ENCODE assay signal across 10 mouse cellular contexts in the genomic region with DNA sequence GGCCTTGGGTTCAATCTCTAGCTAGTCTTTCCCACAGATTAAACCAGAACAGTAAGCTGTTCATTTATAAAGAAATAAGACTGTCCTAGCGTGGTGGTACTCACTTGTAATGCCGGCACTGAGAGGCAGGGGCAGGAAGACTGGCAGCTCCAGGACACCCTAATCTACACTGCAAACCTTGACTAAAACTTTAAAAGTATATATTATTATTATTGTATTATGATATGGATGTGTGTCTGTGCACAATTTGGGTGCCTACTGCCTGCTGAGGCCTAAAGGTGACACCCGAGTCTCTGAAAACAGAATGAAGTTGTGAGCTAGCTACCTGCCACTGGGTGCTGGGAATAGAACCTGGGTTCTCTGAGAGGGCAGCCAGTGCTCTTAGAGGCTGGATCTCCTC. TPM values are rescaled to one million over a fixed set of nuclear protein-coding genes. Genes with fewer than 3 reads are reported as not detected.
DNase-seq lines count a peak whose midpoint lies in the region; ATAC-seq and TF ChIP-seq lines count a peak whose summit lies in the region.
"Had no signal": no experiment of that assay in that cellular context is flagged by ENCODE, and none has a peak within 500 bp of the region (broad histone marks: within the 10 kb centered on the region; RNA-seq: fewer than 3 reads in every experiment).

No protein-coding gene starts in this region.

- 0 out of 2 replicates have a peak, but pooled peaks cover 8% of the 10 kb centered on the region for H3K4me1 ChIP-seq in kidney, postnatal 0 days (replicated peaks; ENCODE audit: insufficient read depth, low read length)
- peaks cover 16% of the 10 kb centered on the region for H3K4me1 ChIP-seq in embryonic facial prominence, embryonic 15.5 days
- peaks cover 13% of the 10 kb centered on the region for H3K4me1 ChIP-seq in intestine, embryonic 14.5 days (replicated peaks; ENCODE audit: control insufficient read depth, insufficient read depth, low read length)
- peaks cover 14% of the 10 kb centered on the region for H3K4me1 ChIP-seq in midbrain, embryonic 16.5 days (ENCODE audit: control insufficient read depth, insufficient read depth, low read length)

- no peak overlapping the region for H3K27ac ChIP-seq in kidney, postnatal 0 days
- H3K27ac ChIP-seq in embryonic facial prominence, embryonic 15.5 days (replicated peaks) = no peak overlapping the region
- H3K27ac ChIP-seq in intestine, embryonic 14.5 days (ENCODE audit: low read depth) = no peak overlapping the region
- no peak overlapping the region for H3K27ac ChIP-seq in midbrain, embryonic 16.5 days (ENCODE audit: low read length)

- no peak for TF ChIP-seq CTCF in kidney, postnatal 0 days (IDR thresholded peaks at IDR 0.05; ENCODE audit: low read depth)

- DNase-seq in kidney, postnatal 0 days (ENCODE audit: low spot score) = no peak
- no peak for DNase-seq in kidney, postnatal 4 days
- no peak for DNase-seq in intestine, embryonic 14.5 days (ENCODE audit: low spot score)
- no peak for DNase-seq in embryo, embryonic 11 days
- no peak for DNase-seq in layer of hippocampus, adult 9-10 months (ENCODE audit: low spot score)
- no peak for DNase-seq in ovary, postnatal 36 days (ENCODE audit: low spot score)
- DNase-seq: cerebellum, adult 11-12 months had no signal

- no peak overlapping the region for H3K4me3 ChIP-seq in kidney, postnatal 0 days (replicated peaks; ENCODE audit: low read depth, low read length)
- H3K4me3 ChIP-seq in embryonic facial prominence, embryonic 15.5 days (replicated peaks) = peak overlapping the region; percentile 94
- H3K4me3 ChIP-seq in intestine, embryonic 14.5 days (ENCODE audit: low read depth, low read length) = no peak overlapping the region
- no peak overlapping the region for H3K4me3 ChIP-seq in midbrain, embryonic 16.5 days (ENCODE audit: low read depth, low read length)

- 91% methylated on average over 3 of the region's 3 CpGs for WGBS in kidney, postnatal 0 days
- WGBS in embryonic facial prominence, embryonic 15.5 days = 89% methylated on average over 3 of the region's 3 CpGs
- 85% methylated on average over 3 of the region's 3 CpGs for WGBS in intestine, embryonic 14.5 days
- WGBS in midbrain, embryonic 16.5 days = 88% methylated on average over 3 of the region's 3 CpGs

- no peaks in the 10 kb centered on the region for H3K9me3 ChIP-seq in kidney, postnatal 0 days (replicated peaks; ENCODE audit: low read length)
- H3K9me3 ChIP-seq in embryonic facial prominence, embryonic 15.5 days (replicated peaks) = no peaks in the 10 kb centered on the region
- no peaks in the 10 kb centered on the region for H3K9me3 ChIP-seq in intestine, embryonic 14.5 days (ENCODE audit: control insufficient read depth, low read length)
- no peaks in the 10 kb centered on the region for H3K9me3 ChIP-seq in midbrain, embryonic 16.5 days (replicated peaks; ENCODE audit: control insufficient read depth, low read length, poor library complexity, severe bottlenecking)

- H3K27me3 ChIP-seq in kidney, postnatal 0 days (ENCODE audit: insufficient read depth, low read length) = no peaks in the 10 kb centered on the region
- no peaks in the 10 kb centered on the region for H3K27me3 ChIP-seq in embryonic facial prominence, embryonic 15.5 days
- no peaks in the 10 kb centered on the region for H3K27me3 ChIP-seq in intestine, embryonic 14.5 days (replicated peaks; ENCODE audit: control insufficient read depth, insufficient read depth, low read length)
- no peaks in the 10 kb centered on the region for H3K27me3 ChIP-seq in midbrain, embryonic 16.5 days (ENCODE audit: control insufficient read depth, insufficient read depth, low read depth, low read length)

- ATAC-seq in kidney, postnatal 0 days (replicated peaks; ENCODE audit: low FRiP score, low read depth) = no peak
- no peak for ATAC-seq in embryonic facial prominence, embryonic 15.5 days (ENCODE audit: insufficient number of reproducible peaks, low FRiP score, low TSS enrichment, low read depth)
- ATAC-seq in intestine, embryonic 14.5 days (replicated peaks; ENCODE audit: low FRiP score, low TSS enrichment, low read depth) = no peak
- no peak for ATAC-seq in midbrain, embryonic 16.5 days
- ATAC-seq: inflammation-experienced regulatory T-cells, adult 6 months had no signal

- peaks cover 9% of the 10 kb centered on the region; the same call in 1 of the 2 replicates for H3K36me3 ChIP-seq in kidney, postnatal 0 days (ENCODE audit: insufficient read depth, low read length)
- H3K36me3 ChIP-seq in embryonic facial prominence, embryonic 15.5 days = peaks cover 11% of the 10 kb centered on the region
- H3K36me3 ChIP-seq in intestine, embryonic 14.5 days (ENCODE audit: control insufficient read depth, insufficient read depth, low read length) = peaks cover 10% of the 10 kb centered on the region
- peaks cover 5% of the 10 kb centered on the region; the same call in 1 of the 2 replicates for H3K36me3 ChIP-seq in midbrain, embryonic 16.5 days (ENCODE audit: control insufficient read depth, insufficient read depth, low read length)

- peak overlapping the region; percentile 66 for H3K4me2 ChIP-seq in kidney, postnatal 0 days (ENCODE audit: low read length)
- peak overlapping the region; percentile 68 for H3K4me2 ChIP-seq in embryonic facial prominence, embryonic 15.5 days (replicated peaks)
- H3K4me2 ChIP-seq in intestine, embryonic 14.5 days (ENCODE audit: low read length) = peak overlapping the region; percentile 84
- H3K4me2 ChIP-seq in midbrain, embryonic 16.5 days (ENCODE audit: low read length) = peak overlapping the region; percentile 69

- no peak overlapping the region for H3K9ac ChIP-seq in kidney, postnatal 0 days (ENCODE audit: low read depth, low read length)
- no peak overlapping the region for H3K9ac ChIP-seq in embryonic facial prominence, embryonic 15.5 days
- H3K9ac ChIP-seq in intestine, embryonic 14.5 days (ENCODE audit: low read length) = 0 out of 2 replicates have a peak overlapping the region, but pooled peaks have one; percentile 80
- H3K9ac ChIP-seq in midbrain, embryonic 16.5 days (ENCODE audit: low read depth, low read length) = no peak overlapping the region

RNA-seq across cellular contexts. Expression of a gene that starts 1.7 kb away (rescaled TPM):
- 21.7 and 25.8 TPM in 2 replicates for polyA plus RNA-seq in kidney, postnatal 0 days (2015; fragmentation: Nextera tagmentation; extraction: Ambion mirVana)
- polyA plus RNA-seq in embryonic facial prominence, embryonic 15.5 days (2015; fragmentation: Nextera tagmentation; extraction: Ambion mirVana) = 29.4 and 32.2 TPM in 2 replicates
- 25.9 and 26.8 TPM in 2 replicates for polyA plus RNA-seq in intestine, embryonic 14.5 days (2014; fragmentation: Nextera tagmentation; extraction: Ambion mirVana)
- polyA plus RNA-seq in midbrain, embryonic 16.5 days (2015; fragmentation: Nextera tagmentation; extraction: Ambion mirVana) = 16.4 and 22.1 TPM in 2 replicates

RNA-seq across cellular contexts. Expression of a gene that starts 46.7 kb away (rescaled TPM):
- polyA plus RNA-seq in kidney, postnatal 0 days (2015; fragmentation: Nextera tagmentation; extraction: Ambion mirVana) = 13.1 and 13.9 TPM in 2 replicates
- 12.0 and 12.2 TPM in 2 replicates for polyA plus RNA-seq in embryonic facial prominence, embryonic 15.5 days (2015; fragmentation: Nextera tagmentation; extraction: Ambion mirVana)
- 14.3 and 15.5 TPM in 2 replicates for polyA plus RNA-seq in intestine, embryonic 14.5 days (2014; fragmentation: Nextera tagmentation; extraction: Ambion mirVana)
- polyA plus RNA-seq in midbrain, embryonic 16.5 days (2015; fragmentation: Nextera tagmentation; extraction: Ambion mirVana) = 13.5 and 13.6 TPM in 2 replicates
